Mouse (Mus musculus): ENCODE data around the gene Ccdc65. TPM values are rescaled to one million over a fixed set of nuclear protein-coding genes. Genes with fewer than 3 reads are reported as not detected.

Ccdc65 gene
- polyA plus RNA-seq, 1 experiment: 3.2 TPM

DNA sequence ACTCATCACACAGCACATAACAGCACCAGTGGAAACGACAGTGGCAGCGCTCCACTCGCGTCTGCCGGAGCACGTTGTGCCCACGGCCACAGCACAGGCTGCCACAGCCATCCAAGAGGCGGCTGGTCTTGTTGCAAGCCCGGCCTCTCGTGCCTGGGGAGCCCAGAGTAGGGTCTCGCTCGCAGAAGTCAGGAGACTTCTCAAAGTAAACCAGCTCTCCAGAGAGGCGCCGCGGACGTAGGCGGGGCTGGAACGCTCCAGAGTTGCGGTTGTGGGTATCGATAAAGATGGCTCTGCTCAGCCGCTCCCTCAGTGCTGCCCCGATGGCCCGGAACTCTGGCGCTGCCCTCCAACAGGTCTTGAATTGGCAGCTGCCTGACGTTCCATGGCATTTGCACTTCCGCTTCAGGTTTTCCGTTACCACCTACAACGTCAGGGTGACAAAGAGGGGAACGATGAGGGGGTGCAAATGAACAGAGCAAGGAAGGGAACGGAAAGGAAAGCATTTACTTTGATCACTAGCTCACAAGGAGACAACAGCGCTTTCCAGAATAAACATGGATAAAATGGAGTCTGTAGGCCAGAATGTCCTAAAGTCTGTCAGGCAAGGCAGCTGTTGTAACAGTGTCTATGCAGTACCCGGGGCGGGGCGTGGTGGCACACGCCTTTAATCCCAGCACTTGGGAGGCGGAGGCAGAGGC, 64.7 kb downstream of the Ccdc65 start:
- Histone ChIP-seq H3K4me3 (ENCODE audit: insufficient read depth, low read length) (no peak overlapping the region), H3K4me1 (ENCODE audit: control insufficient read depth, insufficient read depth, low read length) (peaks cover 10% of the 10 kb centered on the region; the same call in 1 of the 2 replicates), H3K27ac (ENCODE audit: insufficient read depth, low read length) (no peak overlapping the region)
- TF ChIP-seq CTCF (IDR thresholded peaks at IDR 0.05; ENCODE audit: borderline replicate concordance, insufficient read depth, low read length) (no peak), POLR2A (IDR thresholded peaks at IDR 0.05; ENCODE audit: low read depth, low read length) (no peak)

Other genes starting within 250 kb of the Ccdc65 start
- gene OR5BS1P, start 238.3 kb upstream of the Ccdc65 start, polyA plus RNA-seq (2011; ENCODE audit: insufficient read length, low read depth, missing spikeins): not detected in 2 replicates
- gene Lalba, start 225.5 kb upstream of the Ccdc65 start, polyA plus RNA-seq (2011; ENCODE audit: insufficient read length, low read depth, missing spikeins): not detected in 2 replicates
- gene Olfr279, start 215.8 kb upstream of the Ccdc65 start, polyA plus RNA-seq (2011; ENCODE audit: insufficient read length, low read depth, missing spikeins): not detected in 2 replicates
- gene Kansl2, start 173.9 kb upstream of the Ccdc65 start, polyA plus RNA-seq (2011; ENCODE audit: insufficient read length, low read depth, missing spikeins): 91.2 and 117 TPM in 2 replicates
- gene Ccnt1, start 137.3 kb upstream of the Ccdc65 start, polyA plus RNA-seq (2011; ENCODE audit: insufficient read length, low read depth, missing spikeins): 36.3 and 40.6 TPM in 2 replicates
- gene 4930415O20Rik, start 137.2 kb upstream of the Ccdc65 start, polyA plus RNA-seq (2011; ENCODE audit: insufficient read length, low read depth, missing spikeins): not detected in 2 replicates
- 49.8 and 56.5 TPM in 2 replicates for gene Adcy6, start 98.1 kb upstream of the Ccdc65 start, polyA plus RNA-seq (2011; ENCODE audit: insufficient read length, low read depth, missing spikeins)
- gene Cacnb3, start 77.4 kb upstream of the Ccdc65 start, polyA plus RNA-seq (2011; ENCODE audit: insufficient read length, low read depth, missing spikeins): 40.5 and 44.2 TPM in 2 replicates
- gene Ddx23, start 45.3 kb upstream of the Ccdc65 start, polyA plus RNA-seq (2011; ENCODE audit: insufficient read length, low read depth, missing spikeins): 58.8 and 62.4 TPM in 2 replicates
- 9.6 and 14.3 TPM in 2 replicates for gene Rnd1, start 30.7 kb upstream of the Ccdc65 start, polyA plus RNA-seq (2011; ENCODE audit: insufficient read length, low read depth, missing spikeins)
- gene Fkbp11, start 20.0 kb downstream of the Ccdc65 start, polyA plus RNA-seq (2011; ENCODE audit: insufficient read length, low read depth, missing spikeins): 48.6 and 57.3 TPM in 2 replicates
- 91.3 and 112 TPM in 2 replicates for gene Arf3, start 55.0 kb downstream of the Ccdc65 start, polyA plus RNA-seq (2011; ENCODE audit: insufficient read length, low read depth, missing spikeins)
- 1.9 and 5.8 TPM in 2 replicates for gene Wnt10b, start 69.9 kb downstream of the Ccdc65 start, polyA plus RNA-seq (2011; ENCODE audit: insufficient read length, low read depth, missing spikeins)
- gene Wnt1, start 81.7 kb downstream of the Ccdc65 start, polyA plus RNA-seq (2011; ENCODE audit: insufficient read length, low read depth, missing spikeins): not detected in 2 replicates
- gene Ddn, start 101.3 kb downstream of the Ccdc65 start, polyA plus RNA-seq (2011; ENCODE audit: insufficient read length, low read depth, missing spikeins): not detected in 2 replicates
- 94.2 and 101 TPM in 2 replicates for gene Prkag1, start 123.3 kb downstream of the Ccdc65 start, polyA plus RNA-seq (2011; ENCODE audit: insufficient read length, low read depth, missing spikeins)
- 28.0 and 31.5 TPM in 2 replicates for gene Kmt2d, start 163.0 kb downstream of the Ccdc65 start, polyA plus RNA-seq (2011; ENCODE audit: insufficient read length, low read depth, missing spikeins)
- 6.0 and 7.8 TPM in 2 replicates for gene Rhebl1, start 186.3 kb downstream of the Ccdc65 start, polyA plus RNA-seq (2011; ENCODE audit: insufficient read length, low read depth, missing spikeins)
- 0.14 and 0.27 TPM in 2 replicates for gene Dhh, start 190.3 kb downstream of the Ccdc65 start, polyA plus RNA-seq (2011; ENCODE audit: insufficient read length, low read depth, missing spikeins)
- 11.3 and 14.7 TPM in 2 replicates for gene Lmbr1l, start 210.0 kb downstream of the Ccdc65 start, polyA plus RNA-seq (2011; ENCODE audit: insufficient read length, low read depth, missing spikeins)
- 3,138 and 3,689 TPM in 2 replicates for gene Tuba1b, start 226.4 kb downstream of the Ccdc65 start, polyA plus RNA-seq (2011; ENCODE audit: insufficient read length, low read depth, missing spikeins)
- 333 and 559 TPM in 2 replicates for gene Gm49450, start 245.3 kb downstream of the Ccdc65 start, polyA plus RNA-seq (2011; ENCODE audit: insufficient read length, low read depth, missing spikeins)
- gene Tuba1a, start 245.5 kb downstream of the Ccdc65 start, polyA plus RNA-seq (2011; ENCODE audit: insufficient read length, low read depth, missing spikeins): 1,082 and 1,134 TPM in 2 replicates

Data from embryonic fibroblast, embryonic 13.5 days (primary cell).